Mouse (Mus musculus): ENCODE data around the gene Crtc3. TPM values are rescaled to one million over a fixed set of nuclear protein-coding genes. Genes with fewer than 3 reads are reported as not detected.

The Crtc3 gene
- polyA plus RNA-seq, 2 experiments = 1.9 to 2.4 TPM

DNA sequence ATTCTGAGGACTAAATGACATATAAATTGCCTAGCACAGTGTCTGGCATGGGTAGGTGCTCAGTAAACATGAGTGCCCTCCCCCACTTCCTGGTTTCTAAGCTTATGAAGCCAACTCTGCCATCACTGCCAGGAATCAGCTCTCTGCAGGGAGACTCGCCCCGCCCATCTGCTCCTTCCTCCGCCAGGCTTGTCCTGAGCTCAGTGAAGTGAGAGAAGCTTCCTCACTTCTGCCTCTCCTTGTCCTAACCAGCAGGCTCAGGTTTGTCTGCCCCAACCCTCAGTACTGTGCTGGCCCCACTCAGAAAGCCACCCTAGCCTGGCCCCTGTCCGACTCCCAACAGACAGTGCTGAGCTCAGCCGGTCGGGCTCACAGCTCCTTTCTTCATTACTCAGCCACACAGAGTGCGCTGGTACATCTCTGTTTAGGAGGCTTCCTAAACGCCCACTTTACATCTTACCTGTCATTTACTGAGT lies 59.9 kb downstream of the Crtc3 start:
- ATAC-seq (ENCODE audit: insufficient read depth) (peak; percentile 48; the same call in 1 of the 2 replicates), DNase-seq (ENCODE audit: low read depth in 3 of 3, low spot score in 3 of 3) (peak in 1 of 3 experiments; percentile 34)
- Histone ChIP-seq H3K27me3 (ENCODE audit: control insufficient read depth, insufficient read depth, low read length) (no peaks in the 10 kb centered on the region), H3K4me2 (ENCODE audit: low read depth) (peak overlapping the region; percentile 45), H3K9me3 (ENCODE audit: control insufficient read depth, low read length) (no peaks in the 10 kb centered on the region), H3K27ac (no peak overlapping the region), H3K36me3 (replicated peaks; ENCODE audit: control insufficient read depth, insufficient read depth, low read depth) (no peaks in the 10 kb centered on the region), H3K4me1 (replicated peaks; ENCODE audit: control insufficient read depth in 2 of 2, insufficient read depth in 2 of 2, low read length in 1 of 2) (peaks cover 6 to 25% of the 10 kb centered on the region in 2 experiments; a peak in 3 of 4 replicates), H3K4me3 (ENCODE audit: insufficient read depth in 1 of 2, low read depth in 2 of 2, low read length in 2 of 2) (no peak overlapping the region; a peak in 1 of 4 replicates), H3K9ac (replicated peaks) (no peak overlapping the region)
- no peak for TF ChIP-seq EP300 (IDR thresholded peaks at IDR 0.05; ENCODE audit: low read depth)
- no peak for TF ChIP-seq CTCF (IDR thresholded peaks at IDR 0.05; ENCODE audit: low read depth)
- WGBS (ENCODE audit: insufficient replicate concordance) = 11% methylated on average over 8 of the region's 8 CpGs

- Histone ChIP-seq H3K9ac (replicated peaks) (no peak overlapping the region), H3K36me3 (replicated peaks; ENCODE audit: control insufficient read depth, insufficient read depth, low read depth) (no peaks in the 10 kb centered on the region), H3K27ac (no peak overlapping the region), H3K4me2 (ENCODE audit: low read depth) (no peak overlapping the region), H3K4me3 (ENCODE audit: insufficient read depth in 1 of 2, low read depth in 2 of 2, low read length in 2 of 2) (no peak overlapping the region), H3K9me3 (ENCODE audit: control insufficient read depth, low read length) (no peaks in the 10 kb centered on the region), H3K27me3 (ENCODE audit: control insufficient read depth, insufficient read depth, low read length) (no peaks in the 10 kb centered on the region), H3K4me1 (replicated peaks; ENCODE audit: control insufficient read depth in 2 of 2, insufficient read depth in 2 of 2, low read length in 1 of 2) (peaks cover 6 to 25% of the 10 kb centered on the region in 2 experiments; a peak in 3 of 4 replicates)
- ATAC-seq (ENCODE audit: insufficient read depth) = no peak
- DNase-seq (ENCODE audit: low read depth in 3 of 3, low spot score in 3 of 3) = no peak
- TF ChIP-seq CTCF (IDR thresholded peaks at IDR 0.05; ENCODE audit: low read depth) (no peak), EP300 (IDR thresholded peaks at IDR 0.05; ENCODE audit: low read depth) (no peak)
- WGBS (ENCODE audit: insufficient replicate concordance) = 67% methylated on average over 5 of the region's 5 CpGs
These were observed 61.7 kb downstream of the Crtc3 start for GRCm38 (mm10) chr7:80626943-80627342.

GRCm38 (mm10) chr7:80625841-80626240 lies 62.8 kb downstream of the Crtc3 start:
- Histone ChIP-seq H3K4me2 (ENCODE audit: low read depth) (no peak overlapping the region), H3K9me3 (ENCODE audit: control insufficient read depth, low read length) (no peaks in the 10 kb centered on the region), H3K4me3 (ENCODE audit: insufficient read depth in 1 of 2, low read depth in 2 of 2, low read length in 2 of 2) (no peak overlapping the region), H3K9ac (replicated peaks) (no peak overlapping the region), H3K27me3 (ENCODE audit: control insufficient read depth, insufficient read depth, low read length) (no peaks in the 10 kb centered on the region), H3K27ac (no peak overlapping the region), H3K36me3 (replicated peaks; ENCODE audit: control insufficient read depth, insufficient read depth, low read depth) (no peaks in the 10 kb centered on the region), H3K4me1 (replicated peaks; ENCODE audit: control insufficient read depth in 2 of 2, insufficient read depth in 2 of 2, low read length in 1 of 2) (peaks cover 6 to 17% of the 10 kb centered on the region in 2 experiments; a peak in 3 of 4 replicates)
- WGBS (ENCODE audit: insufficient replicate concordance) = 72% methylated on average over 7 of the region's 7 CpGs
- no peak for TF ChIP-seq CTCF (IDR thresholded peaks at IDR 0.05; ENCODE audit: low read depth)
- no peak for TF ChIP-seq EP300 (IDR thresholded peaks at IDR 0.05; ENCODE audit: low read depth)
- ATAC-seq (ENCODE audit: insufficient read depth) (no peak), DNase-seq (ENCODE audit: low read depth in 3 of 3, low spot score in 3 of 3) (no peak)

DNA sequence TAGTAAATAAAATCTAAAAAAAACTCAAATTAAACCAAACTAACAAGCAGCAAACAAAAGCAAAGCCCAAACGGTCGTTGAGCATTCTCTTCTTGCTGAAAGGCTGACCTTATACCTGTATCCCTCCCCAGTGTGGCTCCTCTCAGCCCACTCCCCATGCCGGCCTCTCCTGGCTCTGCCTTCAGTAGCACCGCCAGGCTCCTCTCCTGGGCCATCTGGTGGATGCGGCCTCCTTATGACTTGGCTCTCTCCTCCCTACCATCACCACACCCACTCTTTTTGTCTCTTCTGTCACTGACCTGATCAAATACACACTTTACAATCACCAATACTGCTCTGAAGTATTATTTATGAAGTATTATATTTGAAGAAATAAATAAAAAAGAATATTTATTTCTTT lies 65.4 kb downstream of the Crtc3 start:
- no peaks in the 10 kb centered on the region for H3K9me3 ChIP-seq (ENCODE audit: control insufficient read depth, low read length)
- H3K36me3 ChIP-seq (replicated peaks; ENCODE audit: control insufficient read depth, insufficient read depth, low read depth) = no peaks in the 10 kb centered on the region
- no peak overlapping the region for H3K27ac ChIP-seq
- no peak for ATAC-seq (ENCODE audit: insufficient read depth)
- TF ChIP-seq CTCF (IDR thresholded peaks at IDR 0.05; ENCODE audit: low read depth) (no peak), EP300 (IDR thresholded peaks at IDR 0.05; ENCODE audit: low read depth) (no peak)
- peaks cover 0 to 3% of the 10 kb centered on the region in 2 experiments; a peak in 2 of 4 replicates for H3K4me1 ChIP-seq (replicated peaks; ENCODE audit: control insufficient read depth in 2 of 2, insufficient read depth in 2 of 2, low read length in 1 of 2)
- no peak overlapping the region for H3K4me2 ChIP-seq (ENCODE audit: low read depth)
- no peak overlapping the region for H3K9ac ChIP-seq (replicated peaks)
- 77% methylated on average over 5 of the region's 5 CpGs for WGBS (ENCODE audit: insufficient replicate concordance)
- H3K4me3 ChIP-seq (ENCODE audit: insufficient read depth in 1 of 2, low read depth in 2 of 2, low read length in 2 of 2) = no peak overlapping the region
- no peak for DNase-seq (ENCODE audit: low read depth in 3 of 3, low spot score in 3 of 3)
- H3K27me3 ChIP-seq (ENCODE audit: control insufficient read depth, insufficient read depth, low read length) = no peaks in the 10 kb centered on the region

DNA sequence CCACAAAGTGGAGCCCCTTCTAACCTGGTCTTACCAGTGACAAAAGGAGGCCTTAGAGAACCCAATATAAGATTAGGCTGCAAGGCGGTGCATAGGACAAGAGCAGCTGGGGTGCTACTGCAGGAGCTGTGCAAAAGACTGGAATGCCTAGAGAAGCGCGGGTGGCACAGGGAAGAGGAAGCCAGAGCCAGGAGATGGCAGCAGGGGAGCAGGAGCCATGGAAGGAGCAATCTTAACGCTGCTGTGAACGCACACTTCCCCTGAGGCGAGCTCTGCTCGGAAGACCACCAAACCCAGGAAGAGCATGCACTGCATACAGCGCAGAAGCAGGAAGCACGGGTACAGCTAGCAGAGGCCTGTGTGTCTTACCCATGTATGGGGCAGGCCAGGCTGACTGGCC lies 72.6 kb downstream of the Crtc3 start:
- DNase-seq (ENCODE audit: low read depth in 3 of 3, low spot score in 3 of 3) = no peak
- Histone ChIP-seq H3K27me3 (ENCODE audit: control insufficient read depth, insufficient read depth, low read length) (no peaks in the 10 kb centered on the region), H3K27ac (no peak overlapping the region), H3K4me1 (replicated peaks; ENCODE audit: control insufficient read depth in 2 of 2, insufficient read depth in 2 of 2, low read length in 1 of 2) (no peaks in the 10 kb centered on the region), H3K9me3 (ENCODE audit: control insufficient read depth, low read length) (no peaks in the 10 kb centered on the region), H3K4me2 (ENCODE audit: low read depth) (no peak overlapping the region), H3K9ac (replicated peaks) (no peak overlapping the region), H3K4me3 (ENCODE audit: insufficient read depth in 1 of 2, low read depth in 2 of 2, low read length in 2 of 2) (no peak overlapping the region), H3K36me3 (replicated peaks; ENCODE audit: control insufficient read depth, insufficient read depth, low read depth) (no peaks in the 10 kb centered on the region)
- ATAC-seq (ENCODE audit: insufficient read depth) = no peak
- WGBS (ENCODE audit: insufficient replicate concordance) = 58% methylated on average over 9 of the region's 9 CpGs
- TF ChIP-seq EP300 (IDR thresholded peaks at IDR 0.05; ENCODE audit: low read depth) (no peak), CTCF (IDR thresholded peaks at IDR 0.05; ENCODE audit: low read depth) (peak; percentile 8; the same call in 1 of the 2 replicates)
